Mouse (Mus musculus) stomach, postnatal 0 days (tissue): ENCODE results near the gene Creb3l2. TPM values are rescaled to one million over a fixed set of nuclear protein-coding genes. Genes with fewer than 3 reads are reported as not detected.

Source experiments
- ATAC-seq: fragments of 200-750 bp; cut with Nextera tagmentation; 2 replicates; pipeline ENCODE4 v1.8.0; 2017; ENCODE audit not compliant: low FRiP score, low TSS enrichment
- DNase-seq: peaks from one replicate; pipeline ENCODE4 v3.0.0-alpha.2; 2016; ENCODE audit warnings: low spot score
- H3K27ac ChIP-seq: fragments of 300-500 bp; sonication (generic); replicated peaks from 2 replicates; pipeline ENCODE4 v1.5.1; 2014; ENCODE audit warnings: mild to moderate bottlenecking, control low read depth
- H3K27me3 ChIP-seq: fragments of 300-500 bp; sonication (generic); 2 replicates; pipeline ENCODE4 v1.6.1; 2014; ENCODE audit warnings: low read length; ENCODE audit not compliant: control insufficient read depth, insufficient read depth
- H3K36me3 ChIP-seq: fragments of 300-500 bp; sonication (generic); 2 replicates; pipeline ENCODE4 v1.6.1; 2014; ENCODE audit warnings: low read length, mixed read lengths; ENCODE audit not compliant: control insufficient read depth, insufficient read depth
- H3K4me1 ChIP-seq: fragments of 300-500 bp; sonication (generic); replicated peaks from 2 replicates; pipeline ENCODE4 v1.6.1; 2014; ENCODE audit warnings: antibody characterized with exemption; ENCODE audit not compliant: control insufficient read depth, insufficient read depth
- H3K4me2 ChIP-seq: fragments of 300-500 bp; sonication (generic); replicated peaks from 2 replicates; pipeline ENCODE4 v1.6.1; 2014; ENCODE audit warnings: low read depth, mild to moderate bottlenecking, control low read depth, moderate library complexity
- H3K4me3 ChIP-seq: fragments of 300-500 bp; sonication (generic); 2 replicates; pipeline ENCODE4 v1.5.1; 2014; ENCODE audit warnings: low read depth, low read length, control low read depth
- H3K9ac ChIP-seq: fragments of 300-500 bp; sonication (generic); 2 replicates; pipeline ENCODE4 v1.6.1; 2014; ENCODE audit warnings: mild to moderate bottlenecking, low read length, control low read depth, mixed read lengths
- H3K9me3 ChIP-seq: fragments of 300-500 bp; sonication (generic); 2 replicates; pipeline ENCODE4 v1.6.1; 2016; ENCODE audit warnings: low read length; ENCODE audit not compliant: control insufficient read depth
- CTCF ChIP-seq: IDR thresholded peaks from 2 replicates; pipeline ENCODE4 v1.5.1; 2016; ENCODE audit warnings: antibody characterized with exemption, low read depth, mild to moderate bottlenecking, moderate library complexity
- EP300 ChIP-seq: optimal IDR thresholded peaks from 2 replicates; pipeline ENCODE3; 2016; ENCODE audit warnings: antibody characterized with exemption
- WGBS: fragments of 180-500 bp; shearing (Covaris S2); extraction: QIAGEN DNeasy Blood & Tissue Kit; methylation state at CpG from one replicate; pipeline ENCODE4 v1.1.7; 2014; 5-methylcytosine and 5-hydroxymethylcytosine counted together
- polyA plus RNA-seq: library from polyadenylated mRNA; unstranded; fragments of >200 nt; fragmentation: Nextera tagmentation; extraction: Ambion mirVana; gene quantifications from 2 replicates; pipeline ENCODE4 v1.2.1, GENCODE M21; 2015

Gene Creb3l2
- polyA plus RNA-seq, 1 experiment from 2014 or later, result 8.5 TPM

DNA sequence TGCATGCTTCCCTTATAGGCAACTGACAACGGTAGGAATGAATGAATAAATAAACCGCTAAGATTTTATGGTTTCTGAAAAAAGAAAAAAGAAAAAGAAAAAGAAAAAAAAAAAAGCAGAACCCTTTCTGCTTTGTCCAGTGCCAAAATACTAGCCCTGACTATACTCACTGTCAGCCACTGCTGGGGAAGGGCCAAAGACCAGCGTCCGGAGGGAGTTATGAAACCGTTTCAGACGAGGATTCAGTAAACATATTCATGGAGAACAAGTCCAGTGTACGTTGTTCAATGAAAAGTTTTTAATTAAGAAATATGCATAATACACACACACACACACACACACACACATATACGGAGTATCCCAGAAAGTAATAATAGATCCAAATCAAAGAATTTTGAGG lies 91.6 kb downstream of the Creb3l2 start:
- no peak for TF ChIP-seq EP300
- TF ChIP-seq CTCF, result no peak
- H3K27ac ChIP-seq, result no peak overlapping the region
- ATAC-seq, result no peak
- H3K4me3 ChIP-seq, result no peak overlapping the region
- no peak overlapping the region for H3K4me2 ChIP-seq
- peaks cover 6% of the 10 kb centered on the region; the same call in 1 of the 2 replicates for H3K36me3 ChIP-seq
- no peak overlapping the region for H3K9ac ChIP-seq
- no peaks in the 10 kb centered on the region for H3K9me3 ChIP-seq
- WGBS, result 60% methylated on average over 8 of the region's 8 CpGs
- H3K4me1 ChIP-seq, result no peaks in the 10 kb centered on the region
- H3K27me3 ChIP-seq, result no peaks in the 10 kb centered on the region
- DNase-seq, result no peak

DNA sequence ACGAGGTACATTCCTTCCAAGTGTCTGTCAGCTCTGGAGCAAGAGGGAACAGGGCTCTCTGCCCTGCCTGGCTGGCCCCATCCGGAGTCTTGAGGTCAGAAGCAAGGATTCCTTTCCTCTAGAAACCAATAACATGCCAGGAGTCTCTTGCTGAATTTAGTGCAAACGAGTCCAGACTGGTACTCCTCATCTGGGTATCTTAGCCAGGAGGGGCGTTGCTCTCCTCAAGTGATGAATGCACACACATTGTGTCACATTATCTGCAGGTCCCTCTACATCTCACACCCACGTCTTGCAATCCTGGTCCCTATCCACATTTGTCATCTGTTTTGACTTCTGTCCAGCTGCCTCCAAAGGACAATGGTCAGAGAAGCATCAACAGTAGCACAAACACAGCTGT lies 94.3 kb downstream of the Creb3l2 start:
- H3K9ac ChIP-seq, result no peak overlapping the region
- H3K27ac ChIP-seq, result no peak overlapping the region
- no peaks in the 10 kb centered on the region for H3K27me3 ChIP-seq
- TF ChIP-seq EP300 (no peak), CTCF (no peak)
- H3K36me3 ChIP-seq, result no peaks in the 10 kb centered on the region
- DNase-seq, result no peak
- H3K4me1 ChIP-seq, result no peaks in the 10 kb centered on the region
- ATAC-seq, result no peak
- H3K9me3 ChIP-seq, result no peaks in the 10 kb centered on the region
- no peak overlapping the region for H3K4me2 ChIP-seq
- 53% methylated on average over 5 of the region's 5 CpGs for WGBS
- no peak overlapping the region for H3K4me3 ChIP-seq

DNA sequence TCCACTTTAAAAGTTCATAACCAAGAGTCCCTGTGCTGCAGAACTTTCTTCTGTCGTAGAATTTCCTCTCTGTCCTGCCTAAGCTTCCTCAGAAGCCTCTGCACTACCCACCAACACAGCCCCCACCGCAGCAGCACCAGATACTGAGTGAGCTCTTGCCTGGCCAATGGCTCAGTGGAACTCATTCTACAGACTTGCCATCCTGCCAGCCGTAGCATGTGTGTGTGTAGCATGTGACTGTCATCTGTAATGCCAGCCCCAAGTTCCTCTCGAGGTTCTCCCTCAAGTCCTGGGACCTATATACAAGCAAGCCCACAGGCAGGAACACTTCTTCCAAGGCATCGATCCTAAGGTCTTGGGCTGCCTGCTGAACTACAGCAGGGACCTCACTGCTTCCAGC lies 103.9 kb downstream of the Creb3l2 start:
- no peaks in the 10 kb centered on the region for H3K9me3 ChIP-seq
- H3K27ac ChIP-seq, result 0 out of 2 replicates have a peak overlapping the region, but pooled peaks have one; percentile 4
- ATAC-seq (no peak), DNase-seq (no peak)
- H3K36me3 ChIP-seq, result peaks cover 17% of the 10 kb centered on the region
- H3K4me3 ChIP-seq, result no peak overlapping the region
- H3K27me3 ChIP-seq, result no peaks in the 10 kb centered on the region
- no peak for TF ChIP-seq CTCF
- H3K4me1 ChIP-seq, result 0 out of 2 replicates have a peak, but pooled peaks cover 2% of the 10 kb centered on the region
- WGBS, result 86% methylated on average over 5 of the region's 5 CpGs
- H3K9ac ChIP-seq, result no peak overlapping the region
- H3K4me2 ChIP-seq, result no peak overlapping the region

DNA sequence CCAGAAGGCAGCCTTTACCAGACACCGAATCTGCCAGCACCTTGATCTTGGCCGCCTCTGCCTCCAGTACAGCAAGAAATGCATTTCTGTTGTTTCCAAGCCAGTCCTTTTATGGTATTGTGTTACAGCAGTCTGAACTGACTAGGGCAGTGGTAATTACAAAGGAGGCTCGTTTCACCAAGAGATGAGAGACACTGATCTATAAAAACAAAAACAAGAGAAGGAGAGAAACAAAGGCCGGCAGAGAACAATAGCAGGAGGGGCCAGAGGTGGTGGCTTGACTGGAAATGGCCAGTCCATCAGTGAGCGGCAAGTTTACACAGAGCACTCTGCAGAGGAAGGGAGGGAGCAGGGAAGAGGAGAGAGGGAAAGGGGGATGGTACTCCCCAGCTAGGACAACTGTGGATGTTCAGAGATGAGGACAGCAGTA lies 105.1 kb downstream of the Creb3l2 start:
- H3K36me3 ChIP-seq, result peaks cover 23% of the 10 kb centered on the region
- no peak overlapping the region for H3K4me3 ChIP-seq
- H3K9ac ChIP-seq, result no peak overlapping the region
- no peaks in the 10 kb centered on the region for H3K27me3 ChIP-seq
- H3K4me1 ChIP-seq, result peaks cover 2% of the 10 kb centered on the region; the same call in 1 of the 2 replicates
- TF ChIP-seq EP300, result no peak
- TF ChIP-seq CTCF, result no peak
- no peak for DNase-seq
- H3K27ac ChIP-seq, result peak overlapping the region; percentile 81
- WGBS, result 27% methylated on average over 5 of the region's 5 CpGs
- H3K9me3 ChIP-seq, result no peaks in the 10 kb centered on the region
- H3K4me2 ChIP-seq, result no peak overlapping the region
- peak; percentile 63; the same call in 1 of the 2 replicates for ATAC-seq

DNA sequence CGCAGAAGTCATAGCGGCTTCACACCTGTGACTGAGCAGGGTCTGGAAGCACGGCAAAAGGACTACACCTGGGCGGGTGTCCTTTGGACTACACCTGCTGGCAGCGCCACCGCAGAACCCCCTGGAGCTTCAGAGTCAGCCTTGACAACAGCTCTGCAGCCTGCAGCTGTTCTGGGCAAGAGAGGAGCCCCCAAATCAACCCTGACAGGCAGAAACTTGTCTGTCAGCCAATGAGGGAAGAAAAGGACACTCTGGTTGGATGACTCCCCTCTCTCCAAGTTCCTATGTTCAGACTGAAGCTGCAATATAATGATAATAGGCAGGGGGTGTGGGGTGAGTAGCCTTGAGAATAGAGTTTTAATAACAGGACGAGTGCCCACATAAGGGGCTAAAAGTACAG lies 105.6 kb downstream of the Creb3l2 start:
- no peak for TF ChIP-seq CTCF
- no peak for TF ChIP-seq EP300
- WGBS, result 66% methylated on average over 7 of the region's 7 CpGs
- peak overlapping the region; percentile 81 for H3K27ac ChIP-seq
- H3K27me3 ChIP-seq, result no peaks in the 10 kb centered on the region
- no peak for ATAC-seq
- H3K4me3 ChIP-seq, result no peak overlapping the region
- H3K36me3 ChIP-seq, result peaks cover 28% of the 10 kb centered on the region
- no peak overlapping the region for H3K4me2 ChIP-seq
- H3K9me3 ChIP-seq, result no peaks in the 10 kb centered on the region
- H3K9ac ChIP-seq, result no peak overlapping the region
- DNase-seq, result no peak
- H3K4me1 ChIP-seq, result peaks cover 2% of the 10 kb centered on the region; the same call in 1 of the 2 replicates

DNA sequence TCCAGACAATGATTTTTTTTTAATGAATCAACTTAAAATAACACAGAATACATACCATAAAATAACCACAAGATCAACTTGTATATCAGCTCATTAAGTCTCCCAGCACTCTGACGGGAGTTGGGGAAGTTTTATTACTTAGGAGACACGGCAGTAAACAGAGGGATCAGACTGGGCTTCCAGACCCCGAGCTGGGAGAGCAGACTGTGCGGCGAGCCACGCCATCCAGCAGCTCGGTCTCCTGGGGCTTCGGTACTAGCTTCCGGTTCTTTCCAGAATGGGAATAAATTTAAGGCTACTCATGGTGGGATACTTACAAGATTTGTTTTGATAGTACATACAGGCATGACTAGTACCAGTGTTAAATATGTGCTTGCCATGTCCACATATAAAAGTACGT lies 109.1 kb downstream of the Creb3l2 start:
- 52% methylated on average over 10 of the region's 10 CpGs for WGBS
- H3K9me3 ChIP-seq, result no peaks in the 10 kb centered on the region
- no peak overlapping the region for H3K4me3 ChIP-seq
- H3K27me3 ChIP-seq, result no peaks in the 10 kb centered on the region
- no peak overlapping the region for H3K27ac ChIP-seq
- DNase-seq (no peak), ATAC-seq (no peak)
- peaks cover 29% of the 10 kb centered on the region for H3K36me3 ChIP-seq
- TF ChIP-seq CTCF (no peak), EP300 (no peak)
- H3K4me2 ChIP-seq, result no peak overlapping the region
- no peak overlapping the region for H3K9ac ChIP-seq
- peaks cover 2% of the 10 kb centered on the region; the same call in 1 of the 2 replicates for H3K4me1 ChIP-seq
